Mouse (Mus musculus) bone marrow, adult 2 months (tissue): ENCODE results near the gene Nfic. TPM values are rescaled to one million over a fixed set of nuclear protein-coding genes. Genes with fewer than 3 reads are reported as not detected.

Experiments
- H3K27ac ChIP-seq: fragments of 200-500 bp; 2 replicates; pipeline ENCODE4 v1.5.1; 2012; ENCODE audit warnings: low read depth, mild to moderate bottlenecking, control low read depth, inconsistent platforms, low read length; ENCODE audit not compliant: control insufficient read depth, poor library complexity, insufficient read depth
- H3K4me1 ChIP-seq: fragments of 200-500 bp; 2 replicates; pipeline ENCODE4 v1.6.1; 2011; ENCODE audit warnings: low read length; ENCODE audit not compliant: control insufficient read depth, insufficient read depth
- H3K4me3 ChIP-seq: fragments of 200-500 bp; replicated peaks from 2 replicates; pipeline ENCODE3; 2011; ENCODE audit warnings: mild to moderate bottlenecking, low read depth, low read length, control low read depth; ENCODE audit not compliant: control insufficient read depth
- CTCF ChIP-seq: fragments of 200-500 bp; IDR thresholded peaks from 2 replicates; pipeline ENCODE4 v1.5.1; 2011; ENCODE audit warnings: low read length, control low read depth; ENCODE audit not compliant: control insufficient read depth, insufficient read depth
- POLR2A ChIP-seq: fragments of 200-500 bp; IDR thresholded peaks from 2 replicates; pipeline ENCODE4 v1.6.1; 2011; ENCODE audit warnings: low read depth, mild to moderate bottlenecking, control low read depth, low read length, borderline replicate concordance; ENCODE audit not compliant: control insufficient read depth
- WGBS: fragments of 180-500 bp; shearing (Covaris S2); methylation state at CpG from one replicate; pipeline ENCODE4 v1.1.7; 2018; 5-methylcytosine and 5-hydroxymethylcytosine counted together
- polyA plus RNA-seq: library from polyadenylated mRNA; stranded (reverse); fragments of >200 nt; gene quantifications from 2 replicates; pipeline ENCODE4 v1.2.4, GENCODE M21; 2011; ENCODE audit warnings: low replicate concordance; ENCODE audit not compliant: missing spikeins, insufficient read depth, insufficient read length

Gene Nfic
- 5.1 and 14.5 TPM in 2 replicates for polyA plus RNA-seq

DNA sequence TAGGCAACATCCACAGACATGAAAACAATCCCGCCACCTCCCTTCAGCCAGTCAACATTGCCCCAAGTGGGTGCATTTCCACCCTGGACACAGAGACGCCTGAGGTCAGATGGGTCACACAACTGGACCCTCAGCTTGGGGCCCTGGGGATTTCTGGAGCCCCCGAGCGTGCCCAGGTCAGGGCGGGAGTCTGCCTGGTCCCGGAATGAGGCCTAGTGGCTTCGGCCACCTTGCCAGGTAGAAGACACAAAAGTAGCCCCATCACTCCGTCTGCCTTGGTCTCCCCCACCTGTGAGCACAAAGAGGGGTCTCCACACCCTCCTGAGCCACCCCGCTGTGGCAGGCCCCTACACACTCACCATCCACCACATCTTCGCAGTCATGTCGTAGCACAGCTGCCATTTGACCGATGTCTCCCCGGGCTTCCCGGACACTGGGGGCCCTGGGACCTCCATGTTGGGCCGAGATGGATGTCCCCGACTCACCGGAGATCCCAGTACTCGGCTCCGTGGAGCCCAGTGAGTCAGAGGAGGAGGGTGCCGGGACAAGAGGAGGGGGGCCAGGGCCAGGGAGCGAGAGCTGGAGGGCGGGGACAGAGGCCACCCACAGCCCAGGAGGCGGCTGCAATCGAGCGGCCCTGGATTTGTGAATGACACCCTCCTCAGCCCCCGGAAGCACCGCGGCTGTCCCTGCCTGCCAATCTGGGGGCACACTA lies at the start of gene Nfic:
Gene Nfic (minus strand): TSS at position 455 of the 715 bp plus-strand sequence.
- Histone ChIP-seq H3K4me3 (no peak within 1 kb of the TSS), H3K4me1 (no peaks in the 10 kb centered on the region), H3K27ac (no peak within 1 kb of the TSS)
- TF ChIP-seq CTCF (no peak), POLR2A (no peak)
- WGBS = 67% methylated on average over 28 of the region's 28 CpGs

DNA sequence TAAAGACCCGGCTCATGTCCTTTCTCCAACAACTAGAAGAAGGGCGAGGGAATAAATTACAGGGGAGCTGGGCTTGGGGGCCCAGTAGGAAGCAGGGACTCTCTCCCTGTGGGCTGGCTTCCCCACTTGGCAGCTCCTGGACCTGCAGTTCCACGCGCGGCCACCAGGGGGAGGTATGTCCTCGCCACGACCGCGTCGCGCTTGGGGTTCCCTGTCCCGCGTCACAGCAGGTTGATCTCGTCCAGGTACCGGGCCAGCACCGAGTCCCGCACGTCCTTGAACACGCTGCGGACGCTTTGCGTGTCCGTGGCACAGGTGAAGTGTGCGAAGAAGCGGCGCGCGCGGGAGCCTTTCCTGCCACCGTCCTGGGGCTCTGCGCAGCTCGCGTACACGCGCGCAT lies 47.2 kb upstream of the Nfic start:
- WGBS = 23% methylated on average over 36 of the region's 36 CpGs
- H3K4me3 ChIP-seq = peak overlapping the region; percentile 11
- TF ChIP-seq CTCF (peak; percentile 97), POLR2A (peak; percentile 24; the same call in 1 of the 2 replicates)
- H3K4me1 ChIP-seq = peaks cover 1% of the 10 kb centered on the region; the same call in 1 of the 2 replicates
- H3K27ac ChIP-seq = no peak overlapping the region

DNA sequence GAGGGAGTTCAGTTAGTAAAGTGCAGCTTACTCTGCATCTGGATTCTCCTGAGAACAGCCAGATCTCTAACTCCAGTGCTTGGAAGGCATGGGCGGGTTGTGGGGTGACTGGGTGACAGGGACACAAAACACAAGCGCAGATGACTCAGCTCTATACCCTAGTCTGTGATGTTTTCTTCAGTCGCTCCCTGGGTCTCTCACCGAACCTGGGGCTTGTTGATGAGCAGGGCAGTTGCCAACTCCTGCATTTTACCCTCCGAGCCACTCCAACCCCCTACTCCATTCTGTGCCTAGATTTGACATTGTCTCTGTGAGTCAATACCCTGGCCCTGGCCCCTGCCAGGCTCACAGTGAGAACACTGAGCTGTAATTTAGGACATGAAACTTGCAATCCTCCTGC lies 46.4 kb upstream of the Nfic start:
- WGBS = 81% methylated on average over 5 of the region's 5 CpGs
- no peak overlapping the region for H3K4me3 ChIP-seq
- no peak for TF ChIP-seq CTCF
- TF ChIP-seq POLR2A = no peak
- H3K27ac ChIP-seq = no peak overlapping the region
- peaks cover 1% of the 10 kb centered on the region; the same call in 1 of the 2 replicates for H3K4me1 ChIP-seq

DNA sequence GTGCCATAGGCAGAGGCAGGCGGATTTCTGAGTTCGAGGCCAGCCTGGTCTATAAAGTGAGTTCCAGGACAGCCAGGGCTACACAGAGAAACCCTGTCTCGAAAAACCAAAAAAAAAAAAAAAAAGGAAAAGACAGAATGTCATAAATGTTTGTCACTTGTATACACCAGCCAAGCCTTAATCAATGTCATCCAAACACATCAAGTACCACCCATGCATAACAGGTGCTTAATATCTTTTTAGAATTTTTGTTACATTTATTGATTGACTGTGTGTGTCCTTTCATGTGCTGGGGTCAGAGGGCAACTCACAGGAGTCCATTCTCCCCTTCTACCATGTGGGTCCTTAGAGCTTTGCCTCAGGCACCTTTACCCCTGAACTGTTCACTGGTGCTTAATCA lies 44.6 kb upstream of the Nfic start, which contains the start of gene S1pr4:
Gene S1pr4 (minus strand): TSS at position 101 of the 400 bp plus-strand sequence.
- 36% methylated on average over 3 of the region's 3 CpGs for WGBS
- Histone ChIP-seq H3K4me3 (peak within 1 kb of the TSS; percentile 78), H3K4me1 (peaks cover 1% of the 10 kb centered on the region; the same call in 1 of the 2 replicates), H3K27ac (peak within 1 kb of the TSS; percentile 90)
- TF ChIP-seq POLR2A (no peak), CTCF (no peak)

DNA sequence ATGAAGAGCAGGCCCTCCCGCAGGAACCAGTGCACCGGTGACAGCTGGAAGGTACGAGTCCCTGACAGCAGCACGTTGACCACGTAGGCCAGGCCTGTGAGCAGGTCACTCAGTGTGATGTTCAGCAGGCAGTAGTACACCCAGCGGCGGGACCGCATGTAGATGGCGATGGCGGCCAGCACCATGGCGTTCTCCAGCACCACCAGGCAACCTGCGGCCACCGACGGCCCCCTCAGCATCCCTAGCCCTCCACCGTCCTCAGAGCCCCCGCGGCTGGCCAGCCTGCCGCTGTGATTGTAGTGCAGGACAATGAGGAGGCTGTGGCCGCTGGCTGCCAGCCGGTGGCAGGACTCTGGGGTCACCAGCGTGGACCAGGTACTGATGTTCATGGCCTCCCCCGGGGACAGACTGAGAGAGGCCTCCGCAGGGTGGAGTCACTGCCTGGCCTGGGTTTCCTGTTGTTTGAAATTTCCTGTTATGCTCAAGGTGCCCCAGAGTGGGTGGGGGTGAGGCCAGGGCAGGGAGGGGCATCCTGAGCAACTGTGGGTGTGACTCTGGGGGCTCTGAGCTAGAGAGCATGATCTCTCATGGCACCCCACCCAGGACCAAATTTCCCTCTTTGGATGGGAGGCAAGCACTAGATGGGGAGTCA lies 43.9 kb upstream of the Nfic start:
- peaks cover 1% of the 10 kb centered on the region; the same call in 1 of the 2 replicates for H3K4me1 ChIP-seq
- WGBS = 2% methylated on average over 23 of the region's 23 CpGs
- peak overlapping the region; percentile 90 for H3K27ac ChIP-seq
- TF ChIP-seq POLR2A = peak; percentile 96; the same call in 1 of the 2 replicates
- TF ChIP-seq CTCF = no peak
- peak overlapping the region; percentile 78 for H3K4me3 ChIP-seq

DNA sequence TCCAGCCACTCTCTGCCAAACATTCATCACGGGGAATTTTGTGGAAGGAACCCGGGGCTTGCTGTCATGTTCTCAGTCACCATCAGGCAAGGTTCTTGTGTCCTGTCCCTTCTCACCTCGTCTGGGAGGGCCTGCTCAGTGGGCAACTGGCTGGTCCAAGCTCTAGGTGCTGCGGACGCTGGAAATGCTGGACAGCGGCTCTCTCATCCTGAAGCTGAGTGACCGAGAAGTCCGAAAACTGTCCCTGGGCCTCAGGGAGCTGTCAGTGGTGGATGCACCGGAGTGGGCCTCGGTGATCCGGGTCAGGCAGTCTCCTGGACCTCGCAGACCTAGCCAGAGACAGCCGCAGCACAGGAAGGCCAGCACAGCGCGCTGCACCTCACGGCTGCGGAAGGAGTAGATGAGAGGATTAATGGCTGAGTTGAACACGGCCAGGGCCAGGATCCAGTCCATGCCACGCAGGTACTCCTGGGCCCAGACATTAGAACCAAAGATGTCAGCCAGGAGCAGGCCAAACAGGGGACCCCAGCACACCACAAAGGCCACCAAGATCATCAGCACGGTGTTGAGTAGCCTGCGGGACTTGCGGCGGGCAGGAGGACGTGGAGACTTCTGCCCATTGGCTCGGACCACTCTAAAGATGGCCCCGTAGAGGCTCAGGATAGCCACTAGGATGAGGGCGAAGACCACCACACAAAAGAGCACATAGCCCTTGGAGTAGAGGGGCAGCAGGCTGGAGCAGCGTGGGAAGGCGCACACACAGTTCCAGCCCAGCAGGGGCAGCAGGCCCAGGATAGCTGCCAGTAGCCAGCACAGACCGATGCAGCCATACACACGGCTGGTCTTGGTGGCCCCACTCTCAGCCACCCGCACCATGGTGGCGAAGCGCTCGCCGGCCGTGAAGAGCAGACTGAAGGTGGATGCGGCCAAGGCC lies 43.1 kb upstream of the Nfic start:
- TF ChIP-seq CTCF (0 out of 2 replicates have a peak, but pooled peaks have one; percentile 23), POLR2A (peak; percentile 50; the same call in 1 of the 2 replicates)
- Histone ChIP-seq H3K4me3 (peak overlapping the region; percentile 78), H3K27ac (peak overlapping the region; percentile 90), H3K4me1 (peaks cover 1% of the 10 kb centered on the region; the same call in 1 of the 2 replicates)
- 4% methylated on average over 38 of the region's 38 CpGs for WGBS

DNA sequence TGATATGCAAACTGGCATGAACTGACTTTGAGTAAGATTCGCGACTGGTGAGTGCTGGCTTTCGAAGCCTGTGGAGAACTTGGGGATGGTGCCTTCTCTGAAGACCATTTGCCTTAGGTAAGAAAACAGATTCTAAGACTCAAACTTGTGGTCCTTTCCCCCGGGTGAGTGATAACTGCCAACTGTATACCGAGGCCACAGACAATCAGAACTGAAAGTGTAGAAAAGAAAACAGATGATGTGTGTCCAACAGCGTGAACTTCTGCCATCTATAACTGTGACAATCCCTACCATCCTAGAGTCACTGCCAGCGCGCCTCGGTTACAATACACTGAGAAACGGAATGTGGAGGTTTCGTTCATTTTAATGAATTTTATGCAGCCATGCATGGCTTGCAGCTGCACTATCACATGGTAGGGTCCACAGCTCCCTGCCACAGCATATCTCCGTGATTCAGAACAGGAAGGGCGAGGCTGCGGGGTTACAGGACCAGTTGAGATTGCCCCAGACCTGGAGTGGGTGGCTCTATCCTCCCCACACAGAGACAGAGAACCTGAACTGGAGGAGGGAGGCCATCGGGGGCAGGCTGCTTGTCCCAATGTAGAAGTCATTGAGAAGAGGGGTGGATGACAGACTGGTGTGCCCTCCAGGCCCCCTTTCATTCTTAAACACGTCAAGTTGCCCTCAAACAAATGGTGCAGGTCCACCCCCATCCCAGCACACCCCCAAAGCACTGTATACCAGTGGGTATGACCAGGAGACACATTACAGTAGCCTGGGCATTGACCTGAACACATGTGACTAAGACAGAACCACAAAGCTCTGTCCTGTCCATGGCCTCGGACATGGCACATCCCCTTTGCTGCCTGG lies 42.2 kb upstream of the Nfic start:
- Histone ChIP-seq H3K4me3 (peak overlapping the region; percentile 78), H3K27ac (peak overlapping the region; percentile 90), H3K4me1 (no peaks in the 10 kb centered on the region; the same call in 1 of the 2 replicates)
- TF ChIP-seq CTCF (no peak), POLR2A (peak; percentile 41; the same call in 1 of the 2 replicates)
- 2% methylated on average over 17 of the region's 17 CpGs for WGBS
